Mouse (Mus musculus) cerebellum, adult 2 months (tissue): ENCODE measurements around the gene Eri2.

Source experiments
- CTCF ChIP-seq: fragments of 200-500 bp; IDR thresholded peaks from 2 replicates; pipeline ENCODE4 v1.5.1; 2011; ENCODE audit warnings: low read depth, mild to moderate bottlenecking, control low read depth, low read length, moderate library complexity, borderline replicate concordance; ENCODE audit not compliant: insufficient read depth
- POLR2A ChIP-seq: fragments of 200-500 bp; IDR thresholded peaks from 2 replicates; pipeline ENCODE4 v1.6.1; 2011; ENCODE audit warnings: low read length, control low read depth, borderline replicate concordance; ENCODE audit not compliant: insufficient read depth

DNA sequence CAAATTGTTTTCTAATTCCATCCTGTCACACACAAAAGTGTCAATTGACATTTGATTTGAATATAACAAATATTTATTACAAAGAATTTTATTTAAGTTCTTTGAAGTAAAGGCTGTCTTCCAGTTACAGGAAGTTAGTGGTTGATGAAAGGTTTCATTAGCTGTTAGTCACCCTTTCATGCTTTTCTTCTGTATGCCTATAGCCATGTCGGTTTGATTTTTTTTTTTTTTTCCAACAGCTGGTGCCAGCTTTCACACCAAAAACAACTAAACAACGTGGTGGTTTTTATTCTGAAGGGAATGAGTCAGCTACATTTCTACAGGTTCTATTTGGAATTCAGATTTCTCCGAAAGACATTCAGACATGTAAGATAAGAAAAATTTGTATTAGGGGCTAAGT lies 7.1 kb upstream of the Eri2 start:
- TF ChIP-seq POLR2A (no peak), CTCF (no peak)
